Mouse (Mus musculus) layer of hippocampus, postnatal 25 days (tissue): ENCODE measurements at regions not wholly inside any gene's neighbourhood (a gene's known extent, or its start where the extent isn't known, plus 50 kb on each side); places are given as distances from the start of the nearest gene placed in this dataset.

ENCODE experiments used
- DNase-seq, 2 experiments: peaks; one replicate each; pipeline ENCODE4 v3.0.0; 2022; ENCODE audit warnings: mixed read lengths in 2 of 2, low spot score in 1 of 2; ENCODE audit errors: extremely low spot score in 1 of 2

DNA sequence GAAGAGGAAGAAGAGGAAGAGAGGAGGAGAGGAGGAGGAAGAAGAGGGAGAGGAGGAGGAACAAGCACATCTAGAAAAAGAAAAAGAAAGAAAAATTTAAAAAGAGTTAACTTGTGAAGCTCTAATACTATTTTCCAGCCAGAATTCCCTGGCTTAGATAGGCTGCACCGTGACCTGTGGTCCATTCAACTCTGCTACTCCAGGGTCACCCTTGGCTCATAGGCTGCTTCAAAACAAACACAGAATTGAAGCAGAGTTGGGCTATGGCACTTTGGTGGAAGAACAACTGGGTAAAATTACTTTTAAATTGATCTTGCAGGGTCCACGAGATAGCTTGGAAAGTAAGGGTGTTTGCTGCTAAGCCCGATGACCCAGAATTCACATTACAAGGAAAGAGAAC is 79.0 kb upstream of the Gadd45a start:
- DNase-seq, result no peak

DNA sequence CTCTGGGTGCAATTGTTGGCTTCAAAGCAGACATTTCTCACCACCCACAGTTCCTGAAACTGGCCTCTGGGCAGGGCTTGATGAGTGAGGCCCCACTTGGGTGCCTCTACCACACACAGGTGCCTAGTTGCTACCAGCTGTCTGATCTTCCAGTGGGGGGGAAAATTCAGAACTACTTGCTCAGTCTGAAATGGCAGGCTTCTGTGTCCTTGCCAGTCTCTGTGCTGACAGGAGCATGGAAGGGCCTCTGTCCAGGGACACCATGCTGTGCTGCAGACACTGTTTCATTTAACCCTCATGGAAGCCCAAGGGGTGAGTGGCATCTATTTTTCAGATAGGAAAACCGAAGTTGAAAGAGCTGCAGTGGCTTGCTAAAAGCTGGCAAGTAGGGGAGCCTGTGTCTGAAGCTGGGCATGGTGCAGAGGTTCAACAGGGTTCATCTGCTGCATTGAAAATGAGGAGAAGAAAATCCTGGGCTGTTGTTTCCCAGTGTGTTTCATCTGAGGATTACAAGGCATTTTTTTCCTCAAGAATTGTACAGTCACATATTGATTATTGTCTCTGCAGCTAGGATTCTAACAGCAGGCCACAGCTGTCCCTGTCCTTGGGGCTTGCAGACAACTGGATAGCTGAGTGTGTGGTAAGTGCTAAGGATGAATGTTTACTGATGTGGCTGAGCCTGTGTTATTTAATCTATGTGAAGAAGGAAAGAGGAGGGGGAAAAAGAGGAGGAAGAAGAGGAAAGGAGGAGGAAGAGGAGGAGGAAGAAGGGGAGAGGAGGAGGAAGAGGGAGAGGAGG is 78.4 kb upstream of the Gadd45a start:
- no peak for DNase-seq

DNA sequence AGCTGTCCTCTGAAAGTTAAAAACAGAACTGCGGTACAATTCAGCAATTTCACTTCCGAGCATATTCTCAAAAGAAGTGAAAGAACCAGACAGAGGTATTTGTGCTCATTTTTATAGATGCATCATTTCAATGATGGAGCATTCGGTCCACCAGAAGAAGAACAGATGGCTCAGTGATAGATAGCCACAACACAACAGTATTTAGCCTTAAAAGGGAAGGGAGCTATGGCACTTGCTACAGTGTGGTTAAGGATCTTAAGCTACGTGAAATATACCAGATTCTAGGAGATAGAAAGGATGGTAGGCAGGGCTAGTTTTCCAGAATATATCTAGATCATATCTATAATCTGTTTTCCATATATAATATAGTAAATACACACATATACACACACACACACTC is 77.5 kb upstream of the Gadd45a start:
- DNase-seq, result no peak

DNA sequence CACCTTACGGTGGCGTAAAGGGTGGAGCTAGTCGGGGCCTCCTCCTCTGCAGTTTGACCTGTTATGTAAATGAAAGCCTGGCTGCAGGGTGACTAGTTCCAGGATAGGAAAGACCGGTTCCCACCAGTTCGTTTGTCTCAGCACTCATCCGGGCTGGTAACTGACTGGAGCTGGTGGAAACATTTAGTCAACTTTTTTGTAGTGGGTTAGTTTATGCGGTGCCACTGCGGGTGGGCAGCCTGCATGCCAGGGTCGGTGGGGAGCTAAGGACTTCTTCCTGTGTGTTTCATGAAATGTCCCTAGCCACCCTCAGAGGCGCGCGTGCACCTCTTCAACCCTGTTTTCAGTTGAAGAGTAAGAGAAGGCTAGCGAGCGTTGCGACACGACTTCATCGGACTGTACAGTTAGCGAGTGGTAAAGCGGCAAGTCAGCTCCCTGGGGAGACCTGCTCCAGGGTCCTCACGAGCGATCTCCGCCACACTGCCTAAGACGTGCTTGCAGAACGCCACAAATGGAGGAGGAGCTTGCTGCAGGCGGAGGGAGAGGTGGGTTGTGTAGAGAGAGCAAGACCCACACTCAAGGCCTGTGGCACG is 76.5 kb upstream of the Gadd45a start:
- DNase-seq, result no peak

DNA sequence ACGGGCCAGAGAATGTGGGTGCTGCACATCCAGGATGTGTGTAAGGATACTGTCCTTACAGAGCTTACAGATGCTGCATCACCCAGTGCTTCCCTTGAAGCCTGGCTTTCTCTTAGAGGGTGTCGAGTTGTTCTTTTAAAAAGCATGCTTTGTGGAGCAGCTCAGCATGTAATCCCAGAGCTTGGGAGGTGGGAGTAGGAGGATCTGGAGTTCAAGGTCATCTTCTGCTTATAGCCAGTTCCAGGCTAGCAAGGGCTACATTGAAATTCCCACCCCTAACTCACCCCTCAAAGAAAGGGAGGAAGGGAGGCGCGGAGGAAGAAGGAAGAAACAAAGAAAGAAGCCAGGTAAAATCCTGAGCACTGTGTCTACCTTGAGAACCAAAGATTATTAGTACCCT is 76.0 kb upstream of the Gadd45a start:
- DNase-seq, result no peak

DNA sequence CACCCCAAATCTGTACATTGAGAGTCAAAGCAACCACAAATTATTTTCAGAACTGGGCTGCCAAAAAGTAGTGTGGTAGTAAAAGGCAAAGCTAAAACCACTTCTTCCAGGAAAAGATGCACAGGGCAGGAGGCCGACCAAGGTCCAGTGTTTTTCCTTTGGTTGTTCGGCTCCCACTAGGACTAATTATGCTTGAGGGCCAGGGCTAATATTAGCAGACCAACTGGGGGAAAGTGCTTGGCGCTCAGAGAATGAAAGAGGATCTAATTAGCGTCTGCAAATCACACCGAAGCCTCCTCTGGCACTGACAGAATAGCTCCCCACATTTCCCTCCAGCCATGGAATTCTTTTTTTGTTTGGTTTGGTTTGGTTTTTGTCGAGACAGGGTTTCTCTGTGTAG is 75.1 kb upstream of the Gadd45a start:
- no peak for DNase-seq

DNA sequence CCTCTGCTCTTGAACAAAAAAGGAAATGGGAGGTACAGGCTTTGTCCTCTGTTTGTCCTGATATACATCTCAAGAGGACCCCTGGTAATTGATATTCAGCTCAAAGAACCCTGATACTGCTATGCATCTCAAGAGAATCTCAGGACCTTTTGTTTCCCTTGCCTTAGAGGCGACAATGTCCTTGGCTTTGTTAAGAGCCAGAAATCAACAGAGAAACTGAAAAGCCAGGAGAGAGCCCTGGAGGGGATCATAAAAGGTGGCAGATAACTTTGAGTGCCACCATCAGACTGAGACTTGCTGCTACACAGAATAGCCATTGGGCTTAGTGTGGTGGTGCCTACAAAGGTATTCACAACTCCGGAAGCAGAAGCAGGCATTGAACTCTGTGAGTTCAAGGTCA is 74.3 kb upstream of the Gadd45a start:
- no peak for DNase-seq

DNA sequence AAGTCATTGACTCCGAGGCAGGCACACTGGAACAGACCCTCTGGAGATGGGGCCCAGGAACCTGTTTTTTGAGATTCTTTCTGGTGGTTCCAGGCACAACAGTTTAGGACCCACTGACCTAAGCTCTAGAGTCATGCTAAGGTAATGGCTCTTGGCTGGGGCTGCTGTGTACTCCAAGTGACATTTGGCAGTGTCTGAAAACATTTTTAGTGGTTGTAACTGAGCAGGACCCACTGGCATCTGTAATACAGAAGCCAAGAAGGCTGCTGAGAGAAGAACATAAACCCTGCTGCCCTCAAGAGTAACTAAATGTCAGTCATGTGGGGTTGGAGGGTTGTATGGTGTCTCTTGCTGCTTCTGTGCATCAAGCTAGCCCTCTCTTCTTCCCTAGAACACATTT is 73.1 kb upstream of the Gadd45a start:
- DNase-seq, result no peak

DNA sequence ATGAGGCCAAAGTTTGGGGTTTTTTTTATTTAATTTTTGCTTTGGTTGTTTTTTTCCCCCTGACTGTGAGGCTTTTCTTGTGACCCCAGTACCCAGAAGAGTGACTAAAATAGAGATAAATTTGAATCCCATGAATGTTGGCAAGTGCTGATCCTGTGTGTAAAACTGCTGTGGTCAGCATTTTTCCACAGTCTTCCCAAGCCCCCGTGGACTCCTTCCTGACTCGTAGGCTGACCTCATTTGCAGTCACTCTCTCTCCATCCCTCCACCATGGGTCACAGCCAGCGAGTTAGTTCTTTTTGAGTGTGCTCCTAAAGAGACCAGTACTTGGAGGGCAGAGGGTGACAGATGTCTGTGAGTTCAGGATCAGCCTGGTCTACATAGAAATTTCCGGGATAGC is 72.5 kb upstream of the Gadd45a start:
- no peak for DNase-seq

DNA sequence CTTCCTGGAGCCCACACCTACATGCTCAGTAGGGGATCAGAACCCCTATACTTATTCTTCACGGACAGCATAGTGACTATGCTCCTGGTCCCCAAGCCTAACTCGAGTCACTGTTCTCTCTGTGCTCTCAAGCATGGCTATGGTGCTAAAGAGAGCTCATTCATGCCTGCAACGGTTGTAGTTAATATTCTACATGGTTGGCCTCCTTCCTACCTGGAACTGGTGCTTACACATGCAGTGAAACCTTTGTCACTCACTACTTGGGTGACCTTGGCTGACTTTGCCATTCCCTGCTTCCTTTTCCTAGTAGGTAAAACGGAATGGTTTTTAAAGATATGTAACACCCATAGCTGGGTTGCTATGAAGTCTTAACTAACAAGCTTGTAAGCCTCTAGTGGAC is 70.3 kb upstream of the Gadd45a start:
- DNase-seq, result no peak

DNA sequence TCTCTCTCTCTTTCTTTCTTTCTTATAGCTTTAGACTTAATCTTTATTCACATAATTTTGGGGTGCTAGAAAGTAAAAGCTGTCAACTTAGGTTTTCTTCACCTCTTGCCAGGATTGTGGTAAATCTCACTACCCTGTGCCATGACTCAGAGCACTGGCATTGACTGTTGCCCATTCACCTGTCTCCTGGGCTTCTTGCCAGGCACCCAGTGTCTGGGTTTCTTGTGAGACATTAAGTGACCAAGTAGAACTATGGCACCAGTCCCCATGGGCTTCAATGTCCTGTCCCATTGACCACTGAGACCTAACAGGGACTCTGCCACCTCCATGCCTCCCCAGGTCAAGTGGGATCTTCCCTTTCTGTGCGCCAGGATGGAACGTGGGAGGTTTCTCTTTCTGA is 69.2 kb upstream of the Gadd45a start:
- no peak for DNase-seq

DNA sequence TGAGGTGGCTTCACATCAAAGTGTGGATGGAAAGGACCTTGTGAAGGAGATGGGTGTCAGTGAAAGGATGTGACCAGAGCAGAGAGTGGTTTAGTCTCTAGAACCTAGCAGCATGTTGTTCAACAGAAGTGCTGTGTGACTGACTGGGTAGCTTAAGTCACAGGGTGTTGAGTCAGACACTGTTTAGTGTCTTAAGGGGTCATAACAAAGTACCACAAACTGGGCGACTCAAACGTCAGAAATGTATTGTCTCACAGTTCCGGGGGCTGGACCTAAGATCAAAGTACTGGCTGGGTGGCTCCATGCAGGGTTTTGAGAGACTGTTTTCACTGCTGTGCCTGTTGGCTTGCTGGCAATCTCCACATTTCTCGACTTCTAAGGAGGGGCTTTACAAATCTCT is 68.1 kb upstream of the Gadd45a start:
- no peak for DNase-seq

DNA sequence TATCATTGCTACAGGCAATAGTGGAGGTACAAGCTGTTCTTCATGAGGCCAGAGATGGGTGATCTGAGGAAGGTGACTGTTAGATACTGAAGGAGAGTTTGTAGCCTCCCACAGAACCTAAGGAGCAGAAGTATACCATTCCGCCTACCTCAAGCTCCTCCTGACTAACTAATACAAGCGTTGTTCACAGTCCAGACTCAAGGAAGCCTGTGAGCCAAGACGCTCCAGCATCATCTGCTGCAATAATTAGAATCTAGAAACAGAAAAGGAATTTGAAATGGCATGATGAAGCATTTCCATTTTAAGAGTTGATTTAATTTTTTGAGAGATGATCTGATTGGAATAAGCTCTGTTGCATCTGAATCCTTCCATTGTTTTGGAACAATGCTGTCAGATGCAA is 66.9 kb upstream of the Gadd45a start:
- no peak for DNase-seq

DNA sequence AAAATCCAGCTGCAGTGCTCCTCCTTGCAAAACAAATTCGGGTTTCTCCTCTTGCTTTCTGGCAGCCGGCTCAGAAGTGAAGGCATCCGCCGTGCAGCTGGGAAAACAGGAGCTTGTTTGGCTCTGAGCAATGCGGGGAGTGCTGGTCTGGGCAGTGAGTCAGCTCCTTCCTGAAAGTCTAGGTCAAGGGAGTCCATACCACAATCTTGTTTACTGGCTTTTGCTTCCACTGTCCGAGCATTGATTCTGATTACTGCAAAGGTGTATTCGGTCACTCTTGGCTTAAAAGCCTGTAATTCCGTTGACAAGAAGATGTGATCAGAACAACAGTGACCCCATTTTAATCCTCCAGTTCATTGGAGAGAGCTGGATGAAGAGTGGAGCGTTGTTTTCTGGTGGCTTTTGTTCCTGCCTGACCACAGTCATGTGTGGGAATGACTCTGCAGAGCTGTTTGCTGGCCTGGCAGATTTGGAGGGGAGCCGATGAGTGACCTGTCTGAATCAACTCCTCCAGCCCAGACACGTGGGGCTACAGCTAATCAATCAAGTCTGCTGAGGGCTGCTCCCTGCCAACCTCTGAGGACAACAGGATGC is 65.4 kb upstream of the Gadd45a start:
- DNase-seq, result peak in 1 of 2 experiments; percentile 25

DNA sequence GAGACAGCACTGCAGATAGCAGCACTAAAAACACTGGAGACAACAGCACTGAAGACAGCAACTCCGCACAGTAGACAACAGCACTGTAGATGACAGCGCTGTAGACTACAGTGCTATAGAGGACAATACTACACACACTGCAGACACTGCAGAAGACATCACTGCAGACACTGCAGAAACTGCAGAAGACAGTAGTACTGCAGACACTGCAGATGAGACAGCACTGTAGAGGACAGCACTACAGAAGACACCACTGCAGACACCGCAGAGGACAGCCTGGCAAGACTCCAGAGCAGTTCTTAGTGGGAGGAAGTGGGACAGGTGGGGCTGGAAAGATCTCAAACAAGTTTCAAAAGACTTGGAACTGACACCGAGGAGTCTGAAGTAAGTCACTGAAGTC is 64.8 kb upstream of the Gadd45a start:
- no peak for DNase-seq

DNA sequence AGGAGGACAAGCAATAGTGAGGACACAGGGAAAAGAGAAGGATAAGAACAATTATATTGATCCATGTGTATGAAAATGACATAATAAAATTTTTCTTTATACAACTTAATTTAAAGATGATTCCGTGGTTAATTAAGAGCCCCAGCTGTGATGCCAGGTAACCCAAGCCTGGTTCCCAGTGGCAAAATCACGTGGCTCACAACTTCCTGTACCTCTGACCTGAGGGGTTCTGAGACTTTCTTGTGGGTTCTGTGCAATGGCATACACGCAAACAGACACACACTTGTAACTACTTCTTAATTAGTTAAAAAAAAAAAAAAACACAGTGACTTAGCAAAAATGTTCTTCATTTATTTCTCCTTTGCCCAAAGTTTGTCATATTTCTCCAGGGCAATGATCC is 57.2 kb upstream of the Gadd45a start:
- DNase-seq, result no peak

DNA sequence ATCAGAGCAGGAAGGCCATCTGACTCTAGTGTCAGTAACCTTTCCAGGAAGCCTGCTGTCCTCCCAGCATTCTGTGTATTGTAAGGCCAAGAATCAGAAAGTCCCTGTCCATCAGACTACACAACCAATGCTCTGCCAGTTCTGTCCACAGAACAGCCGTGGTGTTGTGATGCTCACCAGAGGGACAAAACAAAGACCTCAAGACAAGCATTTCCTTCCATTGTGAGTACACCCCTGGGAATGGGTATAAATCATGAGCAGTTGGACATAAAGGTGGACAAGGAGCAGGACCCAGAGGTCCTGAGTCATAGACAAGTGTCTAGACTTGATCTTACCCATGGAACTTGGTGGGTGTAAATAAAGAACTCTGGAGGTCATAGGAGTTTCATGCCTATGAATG is 55.9 kb upstream of the Gadd45a start:
- DNase-seq, result no peak

DNA sequence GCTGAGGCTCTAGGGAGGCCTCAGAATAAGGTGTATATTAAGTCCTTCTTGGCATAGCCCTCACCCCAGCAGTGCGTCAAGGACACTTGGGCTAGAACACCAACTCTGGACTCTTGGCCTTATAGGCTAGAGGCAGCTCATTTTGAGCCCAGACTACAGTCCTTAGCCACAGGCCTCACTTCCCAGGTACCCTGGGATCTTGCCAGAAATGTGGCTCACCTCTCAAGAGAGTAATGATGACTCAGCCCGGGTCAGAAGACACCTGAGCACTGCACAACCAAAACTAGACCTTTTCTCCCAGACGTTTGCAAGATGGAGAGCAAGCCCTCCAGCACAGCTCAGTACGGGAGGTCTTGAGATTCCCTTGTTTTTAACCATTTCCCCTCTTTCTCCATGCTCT is 52.9 kb upstream of the Gadd45a start:
- no peak for DNase-seq

DNA sequence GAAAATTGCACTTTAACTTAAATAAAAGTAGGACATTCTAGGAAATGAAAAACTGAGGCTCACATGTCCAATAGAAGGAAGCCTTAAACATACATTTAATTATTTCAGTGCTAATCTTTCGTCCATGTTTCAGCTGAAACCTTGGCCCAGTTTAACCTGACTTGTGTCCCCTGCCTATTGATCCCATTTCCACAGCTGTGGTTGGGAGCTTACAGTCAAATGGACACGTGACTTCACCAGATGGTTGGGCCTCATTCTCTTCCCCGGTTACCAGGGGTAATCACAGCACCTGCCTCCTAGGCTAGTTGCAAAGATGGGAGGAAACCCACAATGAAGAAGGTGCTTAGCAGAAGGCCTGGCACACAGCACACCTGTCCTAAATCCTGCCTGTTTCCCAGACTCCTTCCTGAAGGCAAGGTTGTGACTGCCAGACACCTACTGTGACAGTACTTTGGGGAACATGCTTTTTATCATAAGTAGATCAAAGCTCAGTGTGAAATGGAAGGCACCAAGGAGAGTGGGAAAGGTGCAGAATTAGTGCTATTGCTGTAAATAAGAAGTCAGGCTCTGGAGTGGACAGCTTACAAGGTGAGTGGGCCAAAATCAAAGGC is 52.4 kb upstream of the Gadd45a start:
- DNase-seq, result no peak

DNA sequence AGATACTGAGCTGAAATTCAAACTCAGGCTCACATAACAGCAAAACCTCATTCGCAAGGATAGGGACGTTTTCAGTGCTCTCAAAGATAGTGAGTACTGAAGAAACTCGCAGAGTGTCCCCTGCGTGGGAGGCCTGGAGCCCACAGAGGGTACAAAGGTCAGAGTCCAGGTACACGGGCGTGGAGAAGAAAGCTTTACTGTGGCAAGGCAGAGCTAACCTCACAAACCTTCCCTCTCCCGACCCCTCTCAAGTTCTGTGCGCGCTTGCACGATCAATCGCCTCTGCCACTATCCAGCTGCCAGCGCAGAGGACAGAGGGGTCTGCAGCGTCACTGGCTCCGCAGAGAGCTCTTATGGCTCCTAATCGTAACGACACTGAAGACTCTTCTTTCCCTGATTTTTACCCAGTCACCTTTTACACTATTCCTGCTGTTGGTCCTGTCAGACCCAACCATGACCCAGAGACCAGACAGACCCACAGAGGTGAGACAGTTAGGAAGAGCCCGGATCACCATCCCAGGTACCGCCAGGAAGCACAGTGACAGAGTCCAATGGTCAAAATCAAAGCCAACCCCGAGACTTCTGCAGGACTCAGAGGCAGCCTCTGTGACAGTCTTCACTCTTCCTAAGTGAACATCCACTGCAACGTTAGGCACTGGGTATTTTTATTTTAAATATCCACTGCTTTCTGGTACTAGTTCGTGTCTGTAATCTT is 51.6 kb upstream of the Gadd45a start:
- DNase-seq, result no peak

DNA sequence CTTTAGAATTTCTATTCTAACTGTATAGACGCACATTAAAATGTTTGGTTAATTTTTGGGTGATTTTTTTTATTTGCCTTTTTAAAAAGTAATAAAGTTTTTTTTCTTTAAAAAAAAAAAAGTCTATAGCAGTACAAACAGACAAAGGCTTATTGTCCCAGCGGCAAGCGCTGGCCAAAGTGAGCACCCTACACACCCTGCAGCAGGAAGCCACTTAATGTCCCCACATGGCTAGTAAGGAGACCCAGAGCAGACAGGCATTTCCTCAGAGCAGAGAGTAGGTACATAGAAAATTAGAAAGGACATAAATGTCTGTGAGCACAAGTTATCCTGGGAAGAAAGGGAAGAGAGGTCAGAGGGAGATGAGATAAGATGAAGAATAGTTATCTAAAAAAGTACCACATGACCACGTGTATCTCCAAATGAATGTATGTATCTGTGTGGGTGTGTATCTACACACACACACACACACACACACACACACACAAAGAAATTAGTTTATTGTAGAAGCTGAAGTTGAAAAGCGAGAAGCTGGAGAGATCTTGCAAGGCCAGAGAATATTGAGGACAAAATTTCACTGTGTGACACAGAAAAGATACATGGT is 50.7 kb upstream of the Gadd45a start:
- no peak for DNase-seq
